Mouse (Mus musculus) hindbrain, embryonic 12.5 days (tissue): ENCODE measurements at regions not wholly inside any gene's neighbourhood (a gene's known extent, or its start where the extent isn't known, plus 50 kb on each side); places are given as distances from the start of the nearest gene placed in this dataset.

Experiments
- ATAC-seq: fragments of 200-750 bp; cut with Nextera tagmentation; 2 replicates; pipeline ENCODE4 v1.8.0; 2017; ENCODE audit warnings: moderate TSS enrichment; ENCODE audit not compliant: low FRiP score
- H3K27ac ChIP-seq: fragments of 300-500 bp; sonication (generic); 2 replicates; pipeline ENCODE4 v1.5.1; 2016; ENCODE audit warnings: mild to moderate bottlenecking
- H3K27me3 ChIP-seq: fragments of 300-500 bp; sonication (generic); 2 replicates; pipeline ENCODE4 v1.6.1; 2016; ENCODE audit warnings: mild to moderate bottlenecking
- H3K36me3 ChIP-seq: fragments of 300-500 bp; sonication (generic); 2 replicates; pipeline ENCODE4 v1.6.1; 2016; ENCODE audit warnings: mild to moderate bottlenecking
- H3K4me1 ChIP-seq: fragments of 300-500 bp; sonication (generic); 2 replicates; pipeline ENCODE4 v1.6.1; 2016
- H3K4me2 ChIP-seq: fragments of 300-500 bp; sonication (generic); replicated peaks from 2 replicates; pipeline ENCODE4 v1.6.1; 2016; ENCODE audit warnings: mild to moderate bottlenecking
- H3K4me3 ChIP-seq: fragments of 300-500 bp; sonication (generic); 2 replicates; pipeline ENCODE4 v1.5.1; 2016; ENCODE audit warnings: mild to moderate bottlenecking
- H3K9ac ChIP-seq: fragments of 300-500 bp; sonication (generic); 2 replicates; pipeline ENCODE4 v1.6.1; 2016; ENCODE audit warnings: mild to moderate bottlenecking, moderate library complexity
- H3K9me3 ChIP-seq: fragments of 300-500 bp; sonication (generic); replicated peaks from 2 replicates; pipeline ENCODE4 v1.6.1; 2016; ENCODE audit warnings: mild to moderate bottlenecking
- WGBS: fragments of 180-500 bp; shearing (Covaris S2); methylation state at CpG from one replicate; pipeline ENCODE4 v1.1.7; 2016; 5-methylcytosine and 5-hydroxymethylcytosine counted together

- no peaks in the 10 kb centered on the region for H3K4me1 ChIP-seq
- 80% methylated on average over 10 of the region's 10 CpGs for WGBS
- H3K36me3 ChIP-seq: no peaks in the 10 kb centered on the region
- no peak for ATAC-seq
- H3K27ac ChIP-seq: no peak overlapping the region
- H3K27me3 ChIP-seq: no peaks in the 10 kb centered on the region
- no peak overlapping the region for H3K4me2 ChIP-seq
- H3K9me3 ChIP-seq: no peaks in the 10 kb centered on the region
- no peak overlapping the region for H3K9ac ChIP-seq
- H3K4me3 ChIP-seq: no peak overlapping the region
Measured at GRCm38 (mm10) chr6:31147682-31148081, 188.8 kb upstream of the Klf14 start.

GRCm38 (mm10) chr6:31148311-31148856, 189.5 kb upstream of the Klf14 start:
- Histone ChIP-seq H3K27ac (no peak overlapping the region), H3K27me3 (no peaks in the 10 kb centered on the region), H3K4me2 (no peak overlapping the region), H3K4me3 (no peak overlapping the region), H3K9ac (no peak overlapping the region), H3K9me3 (no peaks in the 10 kb centered on the region), H3K4me1 (no peaks in the 10 kb centered on the region), H3K36me3 (no peaks in the 10 kb centered on the region)
- 64% methylated on average over 8 of the region's 8 CpGs for WGBS
- ATAC-seq: no peak

- Histone ChIP-seq H3K4me1 (no peaks in the 10 kb centered on the region), H3K36me3 (no peaks in the 10 kb centered on the region), H3K9ac (no peak overlapping the region), H3K4me2 (no peak overlapping the region), H3K27ac (no peak overlapping the region), H3K4me3 (no peak overlapping the region), H3K27me3 (no peaks in the 10 kb centered on the region), H3K9me3 (no peaks in the 10 kb centered on the region)
- WGBS: 92% methylated on average over 6 of the region's 6 CpGs
- ATAC-seq: no peak
Measured at GRCm38 (mm10) chr6:31149164-31149563, 190.3 kb upstream of the Klf14 start.

- Histone ChIP-seq H3K36me3 (no peaks in the 10 kb centered on the region), H3K4me2 (no peak overlapping the region), H3K4me1 (no peaks in the 10 kb centered on the region), H3K9ac (no peak overlapping the region), H3K27me3 (no peaks in the 10 kb centered on the region), H3K9me3 (no peaks in the 10 kb centered on the region), H3K4me3 (no peak overlapping the region), H3K27ac (no peak overlapping the region)
- no peak for ATAC-seq
- WGBS: 86% methylated on average over 8 of the region's 8 CpGs
Measured at GRCm38 (mm10) chr6:31150416-31150815, 191.5 kb upstream of the Klf14 start.

GRCm38 (mm10) chr6:31155857-31156256, 197.0 kb upstream of the Klf14 start:
- H3K27ac ChIP-seq: no peak overlapping the region
- H3K4me2 ChIP-seq: no peak overlapping the region
- ATAC-seq: no peak
- 33% methylated on average over 5 of the region's 5 CpGs for WGBS
- no peaks in the 10 kb centered on the region for H3K36me3 ChIP-seq
- peaks cover 5% of the 10 kb centered on the region; the same call in 1 of the 2 replicates for H3K4me1 ChIP-seq
- H3K9ac ChIP-seq: no peak overlapping the region
- H3K4me3 ChIP-seq: no peak overlapping the region
- H3K27me3 ChIP-seq: peaks cover 6% of the 10 kb centered on the region; the same call in 1 of the 2 replicates
- H3K9me3 ChIP-seq: no peaks in the 10 kb centered on the region

GRCm38 (mm10) chr6:31156999-31157398, 198.1 kb upstream of the Klf14 start:
- Histone ChIP-seq H3K4me2 (no peak overlapping the region), H3K4me1 (peaks cover 8% of the 10 kb centered on the region; the same call in 1 of the 2 replicates), H3K9ac (no peak overlapping the region), H3K9me3 (no peaks in the 10 kb centered on the region), H3K27me3 (peaks cover 6% of the 10 kb centered on the region; the same call in 1 of the 2 replicates), H3K4me3 (no peak overlapping the region), H3K27ac (no peak overlapping the region), H3K36me3 (no peaks in the 10 kb centered on the region)
- no peak for ATAC-seq
- 87% methylated on average over 2 of the region's 2 CpGs for WGBS

- Histone ChIP-seq H3K36me3 (no peaks in the 10 kb centered on the region), H3K27me3 (peaks cover 6% of the 10 kb centered on the region; the same call in 1 of the 2 replicates), H3K9ac (no peak overlapping the region), H3K27ac (no peak overlapping the region), H3K4me3 (no peak overlapping the region), H3K4me2 (no peak overlapping the region), H3K4me1 (peaks cover 8% of the 10 kb centered on the region; the same call in 1 of the 2 replicates), H3K9me3 (no peaks in the 10 kb centered on the region)
- 79% methylated on average over 6 of the region's 6 CpGs for WGBS
- ATAC-seq: no peak
Measured at GRCm38 (mm10) chr6:31157429-31157828, 198.6 kb upstream of the Klf14 start.

- Histone ChIP-seq H3K36me3 (no peaks in the 10 kb centered on the region), H3K9ac (no peak overlapping the region), H3K4me3 (no peak overlapping the region), H3K4me2 (no peak overlapping the region), H3K4me1 (peaks cover 8% of the 10 kb centered on the region; the same call in 1 of the 2 replicates), H3K27ac (no peak overlapping the region), H3K27me3 (peaks cover 6% of the 10 kb centered on the region; the same call in 1 of the 2 replicates), H3K9me3 (no peaks in the 10 kb centered on the region)
- no peak for ATAC-seq
- 65% methylated on average over 7 of the region's 7 CpGs for WGBS
Measured at GRCm38 (mm10) chr6:31158648-31159047, 199.8 kb upstream of the Klf14 start.

GRCm38 (mm10) chr6:31159240-31159639, 200.4 kb upstream of the Klf14 start:
- 56% methylated on average over 8 of the region's 8 CpGs for WGBS
- Histone ChIP-seq H3K4me2 (no peak overlapping the region), H3K27ac (no peak overlapping the region), H3K27me3 (peaks cover 6% of the 10 kb centered on the region; the same call in 1 of the 2 replicates), H3K9me3 (no peaks in the 10 kb centered on the region), H3K36me3 (no peaks in the 10 kb centered on the region), H3K4me1 (peaks cover 8% of the 10 kb centered on the region; the same call in 1 of the 2 replicates), H3K9ac (no peak overlapping the region), H3K4me3 (no peak overlapping the region)
- no peak for ATAC-seq

GRCm38 (mm10) chr6:31159935-31160670, 201.2 kb upstream of the Klf14 start:
- ATAC-seq: no peak
- Histone ChIP-seq H3K27ac (no peak overlapping the region), H3K4me3 (no peak overlapping the region), H3K4me1 (peaks cover 8% of the 10 kb centered on the region; the same call in 1 of the 2 replicates), H3K9ac (no peak overlapping the region), H3K27me3 (peaks cover 6% of the 10 kb centered on the region; the same call in 1 of the 2 replicates), H3K4me2 (no peak overlapping the region), H3K9me3 (no peaks in the 10 kb centered on the region), H3K36me3 (no peaks in the 10 kb centered on the region)
- WGBS: 74% methylated on average over 16 of the region's 16 CpGs

- Histone ChIP-seq H3K4me2 (no peak overlapping the region), H3K4me1 (peaks cover 8% of the 10 kb centered on the region; the same call in 1 of the 2 replicates), H3K27me3 (peaks cover 6% of the 10 kb centered on the region; the same call in 1 of the 2 replicates), H3K27ac (no peak overlapping the region), H3K9me3 (no peaks in the 10 kb centered on the region), H3K4me3 (no peak overlapping the region), H3K36me3 (no peaks in the 10 kb centered on the region), H3K9ac (no peak overlapping the region)
- WGBS: 65% methylated on average over 22 of the region's 22 CpGs
- no peak for ATAC-seq
Measured at GRCm38 (mm10) chr6:31161445-31162340, 202.8 kb upstream of the Klf14 start.

GRCm38 (mm10) chr6:31165011-31165410, 206.1 kb upstream of the Klf14 start:
- Histone ChIP-seq H3K4me1 (0 out of 2 replicates have a peak, but pooled peaks cover 3% of the 10 kb centered on the region), H3K27ac (no peak overlapping the region), H3K9ac (no peak overlapping the region), H3K27me3 (peaks cover 6% of the 10 kb centered on the region; the same call in 1 of the 2 replicates), H3K4me3 (no peak overlapping the region), H3K36me3 (no peaks in the 10 kb centered on the region), H3K9me3 (no peaks in the 10 kb centered on the region), H3K4me2 (no peak overlapping the region)
- 89% methylated on average over 6 of the region's 6 CpGs for WGBS
- ATAC-seq: no peak
